Mouse (Mus musculus): ENCODE measurements around the gene Etaa1.
"Not testable (repeated sequence)": the region's sequence is repeated elsewhere in the genome, so short reads cannot be mapped to it uniquely, and the experiment has no call there.

Etaa1 gene

DNA sequence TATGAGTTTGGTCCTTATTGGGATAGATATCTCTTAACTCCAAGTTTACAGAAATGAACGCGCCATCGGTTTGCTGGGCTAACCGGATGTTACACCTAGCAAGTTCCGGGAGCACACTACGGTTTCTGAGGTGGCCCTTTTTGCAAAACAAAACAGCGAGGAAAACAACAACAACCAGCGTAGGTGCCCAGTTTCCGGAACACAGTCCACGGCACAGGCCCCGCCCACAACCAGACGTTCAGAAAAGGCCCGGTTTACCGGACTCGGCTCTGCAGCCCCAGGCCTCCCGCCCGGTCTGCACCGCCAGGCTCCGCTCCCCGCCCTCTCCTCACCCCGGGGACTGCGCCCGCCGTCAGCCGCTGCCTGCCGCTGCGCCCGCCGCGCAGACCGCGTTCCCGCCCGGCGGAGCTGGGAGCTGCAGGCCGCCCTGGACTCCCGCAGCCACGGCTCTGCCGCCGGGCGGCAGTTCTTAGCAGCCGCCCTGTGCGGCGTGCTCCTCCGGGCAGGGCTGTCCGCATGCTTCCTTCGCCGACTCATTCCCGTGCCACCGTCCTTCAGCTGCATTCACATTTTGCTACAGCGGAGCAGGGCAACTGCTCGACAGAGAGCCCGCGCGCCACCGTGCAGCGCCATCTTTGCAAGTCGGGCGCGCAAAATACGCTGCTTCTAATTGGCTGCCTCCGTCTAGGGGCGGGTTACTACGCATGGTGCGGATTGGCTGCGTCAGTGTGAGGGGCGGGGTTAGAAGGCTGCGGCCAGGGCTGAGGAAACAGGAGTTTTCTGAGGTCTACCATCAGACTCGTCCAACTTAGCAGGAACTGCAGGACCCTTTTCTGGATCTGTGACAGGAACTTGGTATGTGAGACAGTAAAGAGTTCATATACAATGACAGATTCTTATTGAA lies at the start of gene Etaa1:
Gene Etaa1, minus strand, starts transcription at position 645 of the 904 bp plus-strand sequence.
- peak; percentile 92 to 95 for DNase-seq

DNA sequence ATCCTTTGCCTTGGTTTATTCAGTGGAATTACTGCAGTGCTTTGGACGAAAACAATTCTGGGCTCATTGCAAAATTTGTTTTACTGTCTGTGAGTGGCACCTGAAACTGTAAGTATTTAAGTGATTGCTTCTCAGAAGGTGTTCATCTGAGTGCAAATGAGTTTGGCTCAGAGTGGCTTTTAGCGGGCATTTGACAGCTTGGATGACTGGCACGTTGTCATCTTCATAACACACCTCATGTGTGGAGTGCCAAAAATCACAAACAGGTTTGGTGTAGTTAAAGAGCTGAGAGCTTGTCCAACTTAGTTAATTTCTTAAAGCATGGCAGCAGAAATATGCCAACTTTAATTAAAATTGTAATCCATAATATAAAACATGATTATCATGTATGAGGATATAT lies 40.5 kb upstream of the Etaa1 start:
- no peak for DNase-seq

DNA sequence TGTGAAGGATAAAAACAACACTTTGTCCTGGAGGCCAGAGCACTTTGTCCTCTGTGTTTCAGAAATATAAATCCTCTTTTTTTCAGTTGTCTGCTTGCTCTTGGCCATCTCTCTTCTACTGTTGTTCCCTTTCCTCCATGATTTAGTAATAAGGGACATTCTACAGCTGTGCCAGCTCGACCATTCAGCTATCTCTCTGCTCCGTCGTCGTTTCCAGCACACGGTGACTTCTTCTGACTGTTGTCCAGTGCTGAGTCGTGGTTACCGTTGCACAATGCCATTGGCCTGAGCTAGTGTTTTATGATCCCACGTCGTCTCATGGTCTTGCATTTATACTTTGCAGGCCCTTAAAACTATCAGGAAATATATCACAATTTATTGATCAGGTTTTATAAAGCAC lies 38.6 kb upstream of the Etaa1 start:
- DNase-seq, result no peak

DNA sequence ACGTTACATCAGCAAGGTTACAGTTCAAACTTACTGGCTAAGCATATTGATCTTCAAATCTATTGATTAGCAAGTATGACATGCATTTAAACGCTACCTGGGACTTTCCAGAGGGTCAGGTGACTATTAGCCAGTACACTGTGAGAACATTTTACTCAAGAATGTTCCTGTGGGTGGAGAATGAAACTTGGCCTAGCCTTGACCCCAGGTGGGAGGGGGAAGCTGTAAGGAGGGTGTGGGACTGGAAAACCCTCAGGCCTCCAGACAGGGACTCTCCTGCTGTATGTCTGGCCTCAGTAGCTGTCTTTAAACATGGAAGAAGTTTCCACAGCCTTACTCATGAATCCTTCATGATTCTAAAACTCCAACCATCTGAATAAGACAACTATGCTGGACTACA lies 29.7 kb upstream of the Etaa1 start:
- no peak for DNase-seq

DNA sequence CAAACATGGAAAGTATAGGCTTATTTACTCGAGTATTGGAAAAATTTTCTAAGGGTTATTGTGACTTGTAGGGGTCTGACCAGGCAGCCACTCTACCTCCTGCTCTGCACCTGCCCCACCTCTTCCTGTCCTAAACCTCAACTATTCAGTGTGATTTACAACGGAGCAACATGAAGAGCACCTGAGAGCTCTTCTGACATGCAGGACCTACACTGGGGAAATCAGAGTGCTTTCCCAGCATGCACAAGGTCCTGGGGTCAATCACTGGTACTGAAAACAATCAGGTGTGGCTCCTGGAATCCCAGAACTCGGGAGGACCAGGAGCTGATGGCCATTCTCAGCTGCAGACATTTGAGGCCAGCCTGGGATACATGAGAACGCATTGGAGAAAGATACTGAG lies 27.6 kb upstream of the Etaa1 start:
- DNase-seq, result no peak

DNA sequence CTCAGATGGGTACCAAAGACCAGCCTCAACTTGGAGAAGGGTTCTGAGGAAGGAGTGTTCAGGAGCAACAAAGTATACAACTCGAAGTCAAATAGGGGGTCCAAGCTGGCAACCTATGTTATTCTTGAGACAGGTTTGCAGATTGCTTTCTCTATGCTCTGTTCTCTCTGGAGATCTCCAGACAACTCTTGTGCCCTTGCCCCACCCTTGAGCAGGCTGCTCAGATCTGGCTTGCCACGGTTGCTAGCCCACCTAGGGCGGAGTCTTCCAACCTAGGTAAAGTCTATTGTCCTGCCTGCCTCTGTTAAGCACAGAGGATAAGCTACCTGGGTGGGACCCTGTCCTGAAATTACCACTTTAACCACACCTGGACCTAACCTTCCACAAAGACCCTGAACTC lies 21.9 kb upstream of the Etaa1 start:
- no peak for DNase-seq

DNA sequence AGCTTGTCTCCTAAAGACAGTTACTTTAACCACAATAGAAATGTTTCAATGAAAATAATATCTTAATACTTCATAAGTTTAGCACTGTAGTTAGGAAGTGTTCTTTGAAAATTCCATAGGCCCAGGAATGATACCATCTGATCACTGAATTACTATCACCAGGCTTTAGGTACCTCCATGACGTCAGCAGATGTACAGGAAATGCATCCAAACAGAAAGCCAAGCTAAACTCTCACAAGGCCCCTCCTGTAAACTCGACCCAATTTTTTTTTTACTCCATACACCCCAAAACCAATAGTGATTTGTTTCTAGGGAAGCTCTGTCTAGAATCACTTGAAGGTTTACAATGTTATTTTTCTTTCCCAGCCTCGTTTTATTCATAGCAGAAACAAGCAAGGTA lies 884 bp downstream of the Etaa1 start:
- DNase-seq, result no peak

DNA sequence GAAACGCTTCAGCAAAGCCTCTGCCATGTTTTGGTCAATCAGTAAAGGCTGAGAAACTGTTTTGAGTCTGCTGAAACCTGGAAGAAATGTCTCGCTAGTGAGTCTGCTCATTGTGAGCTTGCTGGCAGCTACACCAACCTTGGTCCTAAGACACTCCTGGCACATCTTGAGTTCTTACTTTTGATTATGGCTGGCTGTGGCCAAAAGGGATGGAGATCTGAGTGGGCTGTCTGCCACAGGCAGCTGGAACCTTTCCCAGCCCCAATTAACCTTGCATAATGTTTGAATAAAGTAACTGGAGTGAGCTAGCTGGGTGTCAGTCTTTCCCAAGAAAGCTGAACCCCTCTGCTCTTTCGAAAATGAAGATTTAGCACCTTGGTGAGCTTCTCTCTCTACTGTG lies 2.3 kb downstream of the Etaa1 start:
- DNase-seq, result no peak

DNA sequence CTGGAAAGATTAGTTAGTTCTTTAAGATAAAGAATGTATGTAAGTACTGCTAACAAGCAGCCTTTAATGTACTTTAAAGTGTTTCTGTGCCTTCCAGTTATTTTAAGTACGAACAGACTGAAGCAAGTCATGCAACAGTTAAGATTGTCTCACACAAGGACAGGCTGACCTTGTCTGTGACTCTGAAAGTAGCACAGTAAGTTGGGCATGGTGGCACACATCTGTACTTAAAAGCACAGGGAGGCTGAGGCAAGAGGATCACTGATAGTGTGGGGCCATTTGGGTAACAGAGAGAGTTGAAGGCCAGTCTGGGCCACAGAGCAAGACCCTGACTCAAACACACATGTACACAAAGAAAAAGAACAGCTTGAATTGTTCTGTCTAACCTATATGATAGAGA lies 14.5 kb downstream of the Etaa1 start:
- DNase-seq, result no peak

DNA sequence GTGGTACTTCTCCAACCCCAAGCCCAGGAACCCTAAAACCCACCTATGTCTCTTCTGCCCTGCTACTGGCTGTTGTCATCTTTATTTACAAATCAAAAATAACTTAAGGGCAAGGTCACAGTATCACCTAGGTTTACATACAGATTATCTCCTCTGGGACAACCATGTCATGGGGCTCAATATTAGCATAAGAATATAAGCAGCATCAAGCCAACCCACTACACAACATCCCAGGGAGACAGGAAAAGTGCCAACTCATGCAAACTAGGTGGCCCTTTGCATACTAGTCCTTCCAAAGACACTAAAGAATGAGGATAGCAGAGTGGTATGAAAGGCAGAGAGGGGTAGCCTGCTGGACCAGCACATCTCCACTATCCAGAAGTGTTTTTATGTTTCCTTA lies 15.7 kb downstream of the Etaa1 start:
- DNase-seq, result no peak

DNA sequence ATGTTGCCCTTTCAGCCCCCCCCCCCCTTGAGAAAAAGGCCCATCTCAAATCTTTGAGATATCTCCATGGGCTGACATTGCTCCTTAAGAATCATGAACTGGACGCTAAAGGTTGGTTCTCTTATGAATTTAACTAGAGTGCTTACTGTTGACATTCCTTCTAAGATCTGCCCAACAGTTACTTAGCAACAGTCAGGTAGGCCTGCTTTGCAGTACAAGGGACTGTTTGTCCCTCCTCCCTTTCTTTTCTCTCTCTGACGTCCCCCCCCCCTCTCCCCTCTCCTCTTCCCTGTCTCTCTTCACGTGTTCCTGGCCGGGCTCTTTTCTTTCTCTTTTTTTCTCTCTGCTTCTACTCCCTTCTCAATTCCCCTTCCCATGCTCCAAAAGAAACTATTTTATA lies 35.8 kb downstream of the Etaa1 start:
- no peak for DNase-seq

DNA sequence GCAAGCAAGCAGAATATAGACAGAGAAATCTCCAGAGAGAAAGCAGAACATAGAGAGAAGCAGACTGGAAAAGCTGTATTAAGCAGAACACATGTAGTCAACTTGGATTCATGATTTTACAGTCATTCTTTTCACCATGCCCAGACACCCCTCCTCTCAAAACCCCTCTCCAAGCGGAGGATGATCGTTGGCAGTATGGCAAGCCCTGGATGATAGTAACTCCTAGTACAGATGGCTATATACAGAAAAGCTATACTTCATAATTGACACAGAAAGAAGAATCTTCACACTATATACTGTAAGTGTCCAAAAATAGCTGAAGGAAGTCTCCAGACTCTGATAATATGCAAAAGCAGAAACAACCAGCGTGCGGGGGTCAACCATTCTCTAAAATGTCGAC lies 36.6 kb downstream of the Etaa1 start:
- DNase-seq, result no peak

DNA sequence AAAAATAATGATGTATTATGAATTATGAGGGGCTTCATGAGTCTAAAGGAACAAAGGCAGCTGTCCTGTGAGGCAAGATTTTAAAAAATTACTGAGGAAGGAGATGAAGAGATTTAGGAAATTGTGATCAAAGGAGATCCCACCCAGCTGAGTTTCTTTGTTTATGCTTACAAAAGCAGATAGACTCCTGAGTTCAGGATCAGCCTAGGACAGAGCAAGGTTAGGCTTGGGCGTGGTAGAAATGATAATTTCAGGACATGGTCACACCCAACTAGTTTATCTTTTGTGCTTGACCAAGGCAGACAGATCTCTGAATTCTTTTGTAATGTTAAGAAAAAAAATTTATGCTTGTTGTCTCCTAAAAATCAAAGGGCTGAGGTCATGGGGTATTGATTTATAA lies 37.2 kb downstream of the Etaa1 start:
- DNase-seq, result no peak

DNA sequence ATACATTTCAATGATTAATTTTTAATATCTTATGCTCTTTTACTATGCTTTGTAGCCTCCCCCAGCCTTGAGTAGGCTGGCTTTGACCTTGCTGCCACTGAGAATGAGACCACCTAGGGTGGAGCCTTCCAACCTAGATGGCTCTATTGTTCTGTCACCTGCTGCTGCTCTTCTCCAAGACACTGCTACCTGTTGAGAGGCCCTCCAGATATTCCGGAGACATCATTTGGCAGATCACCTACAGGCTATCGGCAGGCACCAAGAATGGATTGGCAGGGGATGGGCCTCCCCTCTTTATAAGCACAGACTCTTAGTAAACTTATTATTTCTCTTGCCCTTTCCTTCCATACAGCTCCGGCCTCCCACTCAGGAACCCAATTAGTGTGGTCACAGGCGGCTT lies 52.7 kb downstream of the Etaa1 start:
- DNase-seq, result not testable (repeated sequence)
